Mouse (Mus musculus): ENCODE measurements around the gene Gm20388. TPM values are rescaled to one million over a fixed set of nuclear protein-coding genes. Genes with fewer than 3 reads are reported as not detected.

Gene Gm20388
- polyA plus RNA-seq, 1 experiment = 10.6 TPM

DNA sequence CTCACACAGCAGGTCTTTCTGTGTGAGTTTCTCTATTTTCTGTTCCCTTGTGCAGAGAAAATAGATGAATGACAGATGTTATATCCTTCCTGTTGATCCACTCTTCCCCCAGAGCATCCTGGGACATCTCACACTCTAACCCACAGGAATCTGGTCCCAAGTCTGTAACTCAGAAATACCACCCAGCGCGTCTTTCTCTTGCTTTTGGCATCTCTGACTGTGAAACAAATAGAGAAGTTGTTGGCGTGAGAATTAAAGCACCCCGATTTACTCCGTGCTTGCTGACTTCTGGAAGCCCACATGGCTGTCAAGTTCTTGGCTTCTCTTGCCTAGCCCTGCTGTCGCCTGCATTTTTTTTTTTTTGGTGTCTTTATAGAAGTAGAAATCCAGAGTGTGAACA, 2867.1 kb downstream of the Gm20388 start:
- Histone ChIP-seq H3K27ac (ENCODE audit: control insufficient read depth, insufficient read depth, low read depth, low read length, poor library complexity) (no peak overlapping the region), H3K4me3 (replicated peaks; ENCODE audit: control insufficient read depth, low read depth, low read length) (no peak overlapping the region), H3K4me1 (ENCODE audit: control insufficient read depth, insufficient read depth, low read length) (no peaks in the 10 kb centered on the region; the same call in 1 of the 2 replicates)
- no peak for TF ChIP-seq POLR2A (IDR thresholded peaks at IDR 0.05; ENCODE audit: borderline replicate concordance, control insufficient read depth, low read depth, low read length)
- TF ChIP-seq CTCF (IDR thresholded peaks at IDR 0.05; ENCODE audit: control insufficient read depth, insufficient read depth, low read length) = no peak
- WGBS = 85% methylated on average over 6 of the region's 6 CpGs

DNA sequence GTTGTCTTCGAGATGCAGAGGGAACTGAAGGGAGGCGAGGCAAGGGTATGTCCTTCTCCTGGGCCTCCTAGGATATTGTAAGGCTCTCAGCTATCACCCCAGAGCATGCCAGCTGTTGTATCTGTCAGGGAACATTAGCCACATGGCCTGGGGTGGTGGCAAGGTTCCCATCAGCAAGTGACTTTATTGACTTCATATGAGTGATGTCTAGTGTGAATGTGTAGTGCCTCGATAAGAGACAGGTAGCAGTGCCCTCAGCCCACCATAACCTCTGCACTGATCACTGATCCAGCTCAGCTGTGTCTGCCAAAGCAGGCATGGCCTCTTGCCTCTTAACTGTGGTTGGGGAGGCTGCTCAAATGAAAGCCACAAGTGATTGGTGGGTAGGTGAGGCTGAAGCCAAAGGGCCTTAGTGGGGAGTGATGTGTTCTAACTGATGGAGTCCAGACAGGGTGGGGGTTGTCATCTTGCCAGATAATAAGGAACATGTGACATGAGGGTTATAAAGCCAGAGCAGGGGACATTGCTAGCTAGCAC, 2868.1 kb downstream of the Gm20388 start:
- 71% methylated on average over 3 of the region's 3 CpGs for WGBS
- Histone ChIP-seq H3K4me1 (ENCODE audit: control insufficient read depth, insufficient read depth, low read length) (no peaks in the 10 kb centered on the region; the same call in 1 of the 2 replicates), H3K4me3 (replicated peaks; ENCODE audit: control insufficient read depth, low read depth, low read length) (no peak overlapping the region), H3K27ac (ENCODE audit: control insufficient read depth, insufficient read depth, low read depth, low read length, poor library complexity) (no peak overlapping the region)
- no peak for TF ChIP-seq POLR2A (IDR thresholded peaks at IDR 0.05; ENCODE audit: borderline replicate concordance, control insufficient read depth, low read depth, low read length)
- TF ChIP-seq CTCF (IDR thresholded peaks at IDR 0.05; ENCODE audit: control insufficient read depth, insufficient read depth, low read length) = no peak

DNA sequence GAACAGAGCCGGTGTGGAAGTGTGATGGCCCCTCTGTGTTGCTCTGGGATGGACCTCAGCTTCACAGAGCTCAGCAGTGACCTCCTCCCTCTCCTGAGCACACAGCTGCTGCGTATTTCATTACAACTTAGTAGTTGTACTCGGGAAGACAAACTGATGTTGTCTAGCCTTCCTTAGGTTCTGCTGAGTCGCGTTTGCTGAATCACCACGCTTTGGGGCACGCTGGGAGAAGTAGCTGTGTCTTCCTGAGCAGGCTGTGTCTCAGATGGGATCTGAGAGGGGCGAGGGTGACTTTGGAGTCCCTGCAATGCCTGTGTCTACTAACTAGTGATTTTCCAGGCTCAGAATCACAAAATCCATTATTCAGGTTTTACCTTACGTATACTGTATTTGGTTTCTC, 2868.6 kb downstream of the Gm20388 start:
- WGBS = 73% methylated on average over 9 of the region's 9 CpGs
- Histone ChIP-seq H3K4me1 (ENCODE audit: control insufficient read depth, insufficient read depth, low read length) (no peaks in the 10 kb centered on the region; the same call in 1 of the 2 replicates), H3K4me3 (replicated peaks; ENCODE audit: control insufficient read depth, low read depth, low read length) (no peak overlapping the region), H3K27ac (ENCODE audit: control insufficient read depth, insufficient read depth, low read depth, low read length, poor library complexity) (no peak overlapping the region)
- TF ChIP-seq POLR2A (IDR thresholded peaks at IDR 0.05; ENCODE audit: borderline replicate concordance, control insufficient read depth, low read depth, low read length) (no peak), CTCF (IDR thresholded peaks at IDR 0.05; ENCODE audit: control insufficient read depth, insufficient read depth, low read length) (no peak)

DNA sequence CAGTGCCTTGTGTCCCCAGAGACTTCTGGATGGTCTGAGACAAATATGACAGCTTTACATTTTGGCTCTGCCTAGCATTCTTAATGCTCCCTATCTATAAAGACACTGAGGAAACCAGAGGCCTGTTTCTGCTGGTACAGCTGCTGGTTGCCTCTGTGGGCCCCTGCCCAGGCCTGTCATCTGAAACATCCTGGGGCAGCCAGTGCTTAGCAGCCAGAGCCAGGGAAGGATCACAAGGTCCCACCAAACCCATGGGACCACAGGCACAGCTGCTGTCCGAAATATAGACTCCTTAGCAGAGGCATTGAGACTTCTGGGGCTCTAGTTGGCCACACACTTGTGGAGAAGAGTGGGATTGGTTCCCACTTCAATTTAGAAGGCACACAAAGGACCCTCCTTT, 2874.1 kb downstream of the Gm20388 start:
- WGBS = 82% methylated on average over 1 of the region's 1 CpGs
- no peak overlapping the region for H3K4me3 ChIP-seq (replicated peaks; ENCODE audit: control insufficient read depth, low read depth, low read length)
- no peak overlapping the region for H3K27ac ChIP-seq (ENCODE audit: control insufficient read depth, insufficient read depth, low read depth, low read length, poor library complexity)
- H3K4me1 ChIP-seq (ENCODE audit: control insufficient read depth, insufficient read depth, low read length) = no peaks in the 10 kb centered on the region
- TF ChIP-seq POLR2A (IDR thresholded peaks at IDR 0.05; ENCODE audit: borderline replicate concordance, control insufficient read depth, low read depth, low read length) (no peak), CTCF (IDR thresholded peaks at IDR 0.05; ENCODE audit: control insufficient read depth, insufficient read depth, low read length) (no peak)

DNA sequence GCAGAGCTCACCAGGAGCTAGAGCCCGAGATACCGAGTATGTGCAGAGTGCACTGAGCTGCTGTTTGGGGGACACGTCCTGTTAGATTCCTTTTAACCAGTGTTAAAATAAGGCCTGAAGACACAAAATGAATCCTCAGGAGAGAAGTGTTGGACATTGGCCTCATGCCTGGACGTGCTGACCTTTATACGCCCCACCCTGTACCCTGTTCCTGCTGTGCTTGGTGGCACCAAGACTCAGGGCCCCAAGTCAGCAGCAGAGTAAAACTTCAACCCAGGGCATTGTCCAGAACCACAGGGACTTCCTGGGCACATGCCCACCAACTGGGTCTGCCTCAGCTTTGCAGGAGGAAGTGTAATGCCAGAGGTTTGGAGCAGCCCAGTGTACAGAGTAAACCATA, 2879.2 kb downstream of the Gm20388 start:
- TF ChIP-seq POLR2A (IDR thresholded peaks at IDR 0.05; ENCODE audit: borderline replicate concordance, control insufficient read depth, low read depth, low read length) (no peak), CTCF (IDR thresholded peaks at IDR 0.05; ENCODE audit: control insufficient read depth, insufficient read depth, low read length) (no peak)
- H3K27ac ChIP-seq (ENCODE audit: control insufficient read depth, insufficient read depth, low read depth, low read length, poor library complexity) = no peak overlapping the region
- no peaks in the 10 kb centered on the region for H3K4me1 ChIP-seq (ENCODE audit: control insufficient read depth, insufficient read depth, low read length)
- H3K4me3 ChIP-seq (replicated peaks; ENCODE audit: control insufficient read depth, low read depth, low read length) = no peak overlapping the region
- 87% methylated on average over 5 of the region's 5 CpGs for WGBS

DNA sequence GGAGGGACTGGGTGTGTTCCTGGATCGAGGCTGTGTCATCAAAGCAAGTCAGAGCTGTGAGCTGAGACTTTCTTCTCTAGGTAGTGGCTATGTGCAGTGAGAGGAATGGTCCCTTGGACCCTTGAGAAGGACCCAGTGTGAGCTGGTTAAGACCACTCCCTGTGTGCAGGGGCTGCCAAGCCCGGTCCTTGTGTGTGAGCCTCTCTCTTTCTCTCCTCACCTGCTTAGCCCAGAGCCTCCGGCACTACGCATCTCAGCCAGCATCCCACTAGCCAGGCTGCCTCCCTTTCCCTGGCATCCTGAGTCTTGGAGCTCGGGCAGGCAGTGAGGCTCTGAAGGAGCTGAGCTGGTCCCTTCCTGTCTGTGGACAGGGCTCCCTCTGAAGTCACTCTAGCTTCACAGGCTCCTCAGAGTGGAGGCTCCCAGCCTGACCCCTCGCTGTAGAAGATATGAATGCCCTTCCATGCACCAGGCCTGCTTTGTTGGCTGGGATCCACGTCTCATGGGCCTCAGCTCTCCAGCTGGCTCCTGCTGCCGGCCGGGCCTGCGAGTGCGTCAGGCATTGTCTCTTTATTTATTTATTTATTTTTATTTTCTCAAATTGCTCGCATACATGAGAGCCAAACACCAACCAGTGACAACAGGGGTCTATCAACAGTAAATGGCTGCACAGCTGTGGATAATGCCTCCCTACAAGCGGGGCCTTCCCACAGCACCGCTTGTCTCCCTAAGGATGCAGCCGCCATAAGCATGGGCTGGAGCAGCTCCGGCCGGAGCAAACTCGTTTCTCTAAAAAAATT, 2882.9 kb downstream of the Gm20388 start:
- Histone ChIP-seq H3K4me1 (ENCODE audit: control insufficient read depth, insufficient read depth, low read length) (no peaks in the 10 kb centered on the region), H3K4me3 (replicated peaks; ENCODE audit: control insufficient read depth, low read depth, low read length) (no peak overlapping the region), H3K27ac (ENCODE audit: control insufficient read depth, insufficient read depth, low read depth, low read length, poor library complexity) (no peak overlapping the region)
- TF ChIP-seq CTCF (IDR thresholded peaks at IDR 0.05; ENCODE audit: control insufficient read depth, insufficient read depth, low read length) (no peak), POLR2A (IDR thresholded peaks at IDR 0.05; ENCODE audit: borderline replicate concordance, control insufficient read depth, low read depth, low read length) (no peak)
- 87% methylated on average over 18 of the region's 18 CpGs for WGBS

DNA sequence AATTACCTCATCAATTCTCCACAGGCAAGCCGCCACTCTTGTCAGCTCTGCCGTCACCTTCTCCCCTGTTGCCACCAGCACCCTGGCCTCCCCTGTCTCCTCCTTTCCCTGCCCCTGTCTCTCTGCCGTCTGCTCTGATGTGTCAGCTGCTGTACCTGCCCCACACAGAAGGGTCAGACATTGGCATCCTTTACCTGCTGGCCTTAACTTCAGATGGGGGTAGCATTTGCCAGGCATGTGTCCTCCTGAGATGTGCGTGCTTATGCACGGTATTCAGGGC, 2883.5 kb downstream of the Gm20388 start:
- TF ChIP-seq POLR2A (IDR thresholded peaks at IDR 0.05; ENCODE audit: borderline replicate concordance, control insufficient read depth, low read depth, low read length) = no peak
- TF ChIP-seq CTCF (IDR thresholded peaks at IDR 0.05; ENCODE audit: control insufficient read depth, insufficient read depth, low read length) = no peak
- Histone ChIP-seq H3K4me3 (replicated peaks; ENCODE audit: control insufficient read depth, low read depth, low read length) (no peak overlapping the region), H3K4me1 (ENCODE audit: control insufficient read depth, insufficient read depth, low read length) (no peaks in the 10 kb centered on the region), H3K27ac (ENCODE audit: control insufficient read depth, insufficient read depth, low read depth, low read length, poor library complexity) (no peak overlapping the region)
- WGBS = 91% methylated on average over 5 of the region's 5 CpGs

DNA sequence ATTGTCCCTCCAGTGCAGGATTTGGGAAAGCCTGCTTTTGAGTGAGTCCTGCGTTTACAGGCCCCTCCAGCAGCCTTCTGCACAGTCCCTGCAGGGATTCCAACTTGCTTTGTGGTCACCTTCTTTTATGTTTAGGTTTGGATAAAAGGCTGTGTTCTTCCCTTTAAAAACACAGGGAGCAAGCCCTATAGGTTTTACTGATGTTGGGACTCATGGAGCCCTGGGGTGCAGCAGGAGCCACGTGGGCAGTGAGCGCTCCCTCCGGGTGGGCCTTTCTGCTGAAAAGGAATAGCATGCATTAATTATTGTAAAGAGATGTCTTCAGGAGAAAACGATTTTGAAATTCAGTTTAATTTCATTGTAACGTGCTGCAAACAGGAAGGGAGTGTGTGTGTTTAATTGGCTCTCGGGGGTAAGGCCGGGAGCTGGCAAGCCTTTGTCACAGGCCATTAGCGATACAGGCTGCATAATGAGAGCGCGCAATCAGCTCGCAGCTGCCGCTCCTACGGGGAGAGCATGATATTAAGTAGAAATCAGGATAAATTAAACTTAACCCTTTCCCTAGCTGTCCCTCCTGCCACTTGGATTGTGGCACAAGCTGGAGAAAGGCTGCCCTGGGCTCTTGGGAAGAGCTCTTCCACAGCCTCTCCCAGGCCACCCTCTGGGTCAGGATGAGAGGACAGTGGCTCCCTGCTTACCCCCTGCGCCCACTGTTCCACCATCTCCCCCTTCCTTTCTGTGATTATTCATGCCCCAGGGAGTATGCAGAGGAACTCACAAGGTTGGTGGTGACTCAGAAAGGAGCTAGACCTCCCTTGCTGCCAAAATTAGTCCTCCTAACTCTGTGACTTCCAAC, 2893.5 kb downstream of the Gm20388 start:
- Histone ChIP-seq H3K4me3 (replicated peaks; ENCODE audit: control insufficient read depth, low read depth, low read length) (no peak overlapping the region), H3K4me1 (ENCODE audit: control insufficient read depth, insufficient read depth, low read length) (peaks cover 2% of the 10 kb centered on the region; the same call in 1 of the 2 replicates), H3K27ac (ENCODE audit: control insufficient read depth, insufficient read depth, low read depth, low read length, poor library complexity) (no peak overlapping the region)
- 82% methylated on average over 15 of the region's 15 CpGs for WGBS
- TF ChIP-seq CTCF (IDR thresholded peaks at IDR 0.05; ENCODE audit: control insufficient read depth, insufficient read depth, low read length) (no peak), POLR2A (IDR thresholded peaks at IDR 0.05; ENCODE audit: borderline replicate concordance, control insufficient read depth, low read depth, low read length) (no peak)

All from bone marrow, adult 2 months (tissue).